Mouse (Mus musculus) lung, postnatal 36 days (tissue): ENCODE measurements at regions not wholly inside any gene's neighbourhood (a gene's known extent, or its start where the extent isn't known, plus 50 kb on each side); places are given as distances from the start of the nearest gene placed in this dataset.
"Not testable (repeated sequence)": the region's sequence is repeated elsewhere in the genome, so short reads cannot be mapped to it uniquely, and the experiment has no call there.

Experiments used
- DNase-seq: peaks from one replicate; pipeline ENCODE4 v3.0.0; 2022; ENCODE audit warnings: mixed read lengths

- DNase-seq: no peak
Measured at GRCm38 (mm10) chr3:69669541-69669940, 52.2 kb upstream of the Nmd3 start.

GRCm38 (mm10) chr3:69667820-69668219 is 54.0 kb upstream of the Nmd3 start:
- no peak for DNase-seq

- DNase-seq: no peak
Measured at GRCm38 (mm10) chr3:69667359-69667758, 54.4 kb upstream of the Nmd3 start.

GRCm38 (mm10) chr3:69664277-69664676 is 57.5 kb upstream of the Nmd3 start:
- no peak for DNase-seq

GRCm38 (mm10) chr3:69658185-69658584 is 59.4 kb upstream of the B3galnt1 start:
- DNase-seq: no peak

GRCm38 (mm10) chr3:69657570-69657969 is 58.8 kb upstream of the B3galnt1 start:
- DNase-seq: peak; percentile 70

- DNase-seq: not testable (repeated sequence)
Measured at GRCm38 (mm10) chr3:69655651-69656050, 56.9 kb upstream of the B3galnt1 start.

- peak; percentile 64 for DNase-seq
Measured at GRCm38 (mm10) chr3:69655001-69655400, 56.2 kb upstream of the B3galnt1 start.

- not testable (repeated sequence) for DNase-seq
Measured at GRCm38 (mm10) chr3:69653361-69653760, 54.6 kb upstream of the B3galnt1 start.

GRCm38 (mm10) chr3:69649561-69649960 is 50.8 kb upstream of the B3galnt1 start:
- DNase-seq: no peak
